33 mouse cellular contexts compared by ENCODE assay signal in the genomic region with DNA sequence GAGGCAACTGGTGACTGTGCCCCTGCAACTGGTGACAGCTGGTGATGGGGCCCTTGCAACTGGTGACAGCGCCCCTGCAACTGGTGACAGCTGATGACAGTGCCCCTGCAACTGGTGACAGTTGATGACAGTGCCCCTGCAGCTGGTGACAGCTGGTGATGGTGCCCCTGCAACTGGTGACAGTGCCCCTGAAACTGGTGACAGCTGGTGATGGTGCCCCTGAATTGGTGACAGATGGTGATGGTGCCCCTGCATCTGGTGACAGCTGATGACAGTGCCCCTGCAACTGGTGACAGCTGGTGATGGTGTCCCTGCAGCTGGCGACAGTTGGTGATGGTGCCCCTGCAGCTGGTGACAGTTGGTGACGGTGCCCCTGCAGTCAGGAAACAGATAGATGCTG. TPM values are rescaled to one million over a fixed set of nuclear protein-coding genes. Genes with fewer than 3 reads are reported as not detected.
A peak's percentile ranks its signal among the peaks of the same experiment; 100 is the strongest.
DNase-seq lines count a peak whose midpoint lies in the region; ATAC-seq and TF ChIP-seq lines count a peak whose summit lies in the region.
"Had no signal": no experiment of that assay in that cellular context is flagged by ENCODE, and none has a peak within 500 bp of the region (broad histone marks: within the 10 kb centered on the region; RNA-seq: fewer than 3 reads in every experiment).

No protein-coding gene starts in this region.

- H3K4me1 ChIP-seq in ES-E14 (ENCODE audit: control insufficient read depth in 2 of 2, insufficient read depth in 2 of 2, low read length in 2 of 2, poor library complexity in 1 of 2) = peaks cover 0 to 2% of the 10 kb centered on the region in 2 experiments; a peak in 1 of 4 replicates
- H3K4me1 ChIP-seq in G1E (ENCODE audit: insufficient read depth, low read depth, low read length) = no peaks in the 10 kb centered on the region

- no peaks in the 10 kb centered on the region for H3K9me3 ChIP-seq in ES-E14 (ENCODE audit: control insufficient read depth, insufficient read depth, low read depth, low read length)
- H3K9me3 ChIP-seq in G1E (replicated peaks) = peaks cover 75% of the 10 kb centered on the region
- H3K9me3 ChIP-seq: heart, embryonic 10.5 days; heart, embryonic 13.5 days had no signal

- in situ Hi-C loops in ES-E14 (cut with MboI; ENCODE audit: low sequenced_read_pairs in 2 of 2, unreplicated experiment in 2 of 2) = no loop called here

- no peaks in the 10 kb centered on the region for H3K27me3 ChIP-seq in G1E (ENCODE audit: insufficient read depth, low read length)
- H3K27me3 ChIP-seq: Patski had no signal

- peak overlapping the region; percentile 1; the same call in 1 of the 2 replicates for H3K27ac ChIP-seq in ES-E14 (ENCODE audit: insufficient read depth, low read depth, low read length, poor library complexity, severe bottlenecking)
- H3K27ac ChIP-seq: gastrocnemius, adult 2 months; heart, adult 2 months; heart, embryonic 10.5 days; heart, embryonic 13.5 days; hindbrain, embryonic 14.5 days; hindbrain, postnatal 0 days had no signal

- H3K9ac ChIP-seq in ES-E14 (ENCODE audit: insufficient read depth, low read depth, low read length, poor library complexity, severe bottlenecking) = no peak overlapping the region
- H3K9ac ChIP-seq: forebrain, postnatal 0 days; heart, embryonic 13.5 days; hindbrain, embryonic 14.5 days had no signal

- H3K4me3 ChIP-seq in ES-E14 (ENCODE audit: insufficient read depth in 1 of 2, low read depth in 1 of 2, low read length in 2 of 2, poor library complexity in 1 of 2, severe bottlenecking in 1 of 2) (no peak overlapping the region), G1E (ENCODE audit: low read depth, low read length) (peak overlapping the region; percentile 30; the same call in 1 of the 2 replicates)
- H3K4me3 ChIP-seq: gastrocnemius, adult 2 months; heart, adult 2 months; heart, embryonic 10.5 days; heart, embryonic 13.5 days had no signal

- intact Hi-C loops in gastrocnemius, postnatal 14 days (cut with DNase I; ENCODE audit: low total_unique reads) = loop anchor here (5.0 to 10.0 kb wide), 3 partner anchors 44 to 218 kb away; no protein-coding TSS in a partner anchor

- no peak for TF ChIP-seq CTCF in G1E (IDR thresholded peaks at IDR 0.05; ENCODE audit: low read depth, low read length)

- peak; percentile 36 for DNase-seq in retina, postnatal 1 day
- DNase-seq in retina, embryonic 14.5 days (ENCODE audit: low spot score) = no peak
- DNase-seq in ES-E14 (ENCODE audit: low read depth, low spot score) = no peak
- no peak for DNase-seq in G1E (ENCODE audit: low spot score)
- DNase-seq in gastrocnemius, postnatal 14 days = no peak
- DNase-seq in left cerebral cortex, adult 18-20 months (ENCODE audit: low spot score in 2 of 2) = no peak
- no peak for DNase-seq in adrenal gland, postnatal 25 days
- DNase-seq: adrenal gland, postnatal 10 days; cerebellum, adult 11-12 months; cerebellum, adult 8-10 months; cerebellum, postnatal 10 days; cerebellum, postnatal 36 days; forebrain, postnatal 0 days; gastrocnemius, adult 2 months; gastrocnemius, postnatal 25 days; heart, adult 2 months; heart, postnatal 14 days; heart, postnatal 4 days had no signal

- no peaks in the 10 kb centered on the region for H3K36me3 ChIP-seq in ES-E14 (ENCODE audit: control insufficient read depth, insufficient read depth, low read length, poor library complexity, severe bottlenecking)
- no peaks in the 10 kb centered on the region for H3K36me3 ChIP-seq in G1E (replicated peaks)
- H3K36me3 ChIP-seq: heart, embryonic 10.5 days; heart, embryonic 13.5 days had no signal

- no peak for ATAC-seq in G1E (ENCODE audit: extremely low read depth, insufficient number of reproducible peaks, low FRiP score, poor library complexity, severe bottlenecking)
- ATAC-seq in granulocyte monocyte progenitor cell, adult 5-6 weeks (replicated peaks; ENCODE audit: poor library complexity, severe bottlenecking) = peak; percentile 37
- ATAC-seq: CD4-positive, CD25-positive, alpha-beta regulatory T cell, adult 4 months; forebrain, embryonic 14.5 days; forebrain, postnatal 0 days; hindbrain, postnatal 0 days; Patski had no signal

TF ChIP-seq in ES-E14, 5 proteins besides CTCF, POLR2A, EP300 and RAD21:
- no peak for TF ChIP-seq HCFC1 (IDR thresholded peaks at IDR 0.05; ENCODE audit: borderline replicate concordance, insufficient read depth, low read length)
- TF ChIP-seq ZC3H11A (IDR thresholded peaks at IDR 0.05; ENCODE audit: borderline replicate concordance, low read depth, low read length) = no peak
- TF ChIP-seq MAFK (IDR thresholded peaks at IDR 0.05; ENCODE audit: insufficient read depth, low read depth, low read length) = no peak
- no peak for TF ChIP-seq CHD2 (IDR thresholded peaks at IDR 0.05; ENCODE audit: low read depth, low read length)
- no peak for TF ChIP-seq ZNF384 (IDR thresholded peaks at IDR 0.05; ENCODE audit: low read depth, low read length)
TF ChIP-seq in ES-E14: peak in this region for 0.

RNA-seq across cellular contexts. Expression of gene Plekha1, which starts 39.2 kb away (rescaled TPM):
- total RNA-seq in ES-E14 (2012; rRNA removed) (52.4 and 55.4 TPM in 2 replicates), G1E (2014; fragmentation: Nextera tagmentation) (not detected in 2 replicates), G1E (2017) (0.22 and 0.29 TPM in 2 replicates)
- polyA plus RNA-seq in G1E (2012) = not detected in 2 replicates
- total RNA-seq in granulocyte monocyte progenitor cell, adult 5-6 weeks (2014; fragmentation: Nextera tagmentation) = 17.4 and 24.2 TPM in 2 replicates
- total RNA-seq in granulocyte monocyte progenitor cell, adult 5-6 weeks (2017) = 21.0 and 21.4 TPM in 2 replicates
- total RNA-seq in gastrocnemius, postnatal 14 days (2021) = 10 to 100 TPM; 23.8 to 29.4 TPM
- 10 to 100 TPM; 85.4 to 92.8 TPM for total RNA-seq in left cerebral cortex, adult 18-20 months (2021)
- 26.7 and 32.6 TPM in 2 replicates for total RNA-seq in adrenal gland, postnatal 25 days (2021)

RNA-seq across cellular contexts. Expression of gene Btbd16, which starts 52.5 kb away (rescaled TPM):
- 0.09 TPM in 1 of 2 replicates, not detected in the other for total RNA-seq in ES-E14 (2012; rRNA removed)
- total RNA-seq in G1E (2014; fragmentation: Nextera tagmentation) = not detected in 2 replicates
- 0.05 and 0.06 TPM in 2 replicates for total RNA-seq in G1E (2017)
- polyA plus RNA-seq in G1E (2012) = not detected in 2 replicates
- total RNA-seq in granulocyte monocyte progenitor cell, adult 5-6 weeks (2014; fragmentation: Nextera tagmentation) = 1.1 TPM in 1 of 2 replicates, not detected in the other
- total RNA-seq in granulocyte monocyte progenitor cell, adult 5-6 weeks (2017) = 0.47 TPM in 1 of 2 replicates, not detected in the other
- under 1 TPM in 1 of 2 experiments, not detected in 1; 0.14 TPM for total RNA-seq in gastrocnemius, postnatal 14 days (2021)
- total RNA-seq in left cerebral cortex, adult 18-20 months (2021) = under 1 TPM; 0.12 to 0.30 TPM
- total RNA-seq in adrenal gland, postnatal 25 days (2021) = not detected in 2 replicates
- total RNA-seq: adrenal gland, adult 18-20 months; gastrocnemius, adult 2 months; heart, adult 2 months; hindbrain, postnatal 0 days had no signal
- polyA plus RNA-seq: brain, embryonic 14.5 days; C2C12; embryonic facial prominence, embryonic 11.5 days; embryonic facial prominence, embryonic 14.5 days; forebrain, embryonic 11.5 days; forebrain, embryonic 14.5 days; hindbrain, embryonic 11.5 days; hindbrain, embryonic 14.5 days had no signal

Comparison
In these comparisons a context has a peak if more than half of its experiments do, and no peak if none do; other contexts are left out.
1. RNA of gene Plekha1, which starts 39.2 kb away (total RNA-seq): 85.4 to 92.8 TPM in left cerebral cortex, adult 18-20 months, 52.4 to 55.4 TPM in ES-E14, 23.8 to 29.4 TPM in gastrocnemius, postnatal 14 days, 26.7 to 32.6 TPM in adrenal gland, postnatal 25 days and 17.4 to 24.2 TPM in granulocyte monocyte progenitor cell, adult 5-6 weeks; 0.22 to 0.29 TPM in G1E; every median in the first group is over 10 times any median in the second.